19 mouse cellular contexts compared by ENCODE assay signal in genomic region chr2:154731916-154732315, GRCm38 (mm10). TPM values are rescaled to one million over a fixed set of nuclear protein-coding genes. Genes with fewer than 3 reads are reported as not detected.
"Had no signal": no experiment of that assay in that cellular context is flagged by ENCODE, and none has a peak within 500 bp of the region (broad histone marks: within the 10 kb centered on the region; RNA-seq: fewer than 3 reads in every experiment).

No protein-coding gene starts in this region.

- H3K4me3 ChIP-seq: intestine, embryonic 15.5 days; layer of hippocampus, adult 2 months; limb, embryonic 15.5 days; liver, embryonic 12.5 days; midbrain, embryonic 13.5 days; neural tube, embryonic 13.5 days had no signal

- DNase-seq: kidney, adult 8-10 months; kidney, postnatal 10 days; kidney, postnatal 4 days; lung, postnatal 36 days; right cerebral cortex, adult 18-20 months; right cerebral cortex, postnatal 25 days; thymus, postnatal 4 days had no signal

- H3K27ac ChIP-seq: hindbrain, postnatal 0 days; intestine, embryonic 15.5 days; layer of hippocampus, adult 2 months; limb, embryonic 15.5 days; liver, embryonic 12.5 days; midbrain, embryonic 13.5 days; neural tube, embryonic 13.5 days; stomach, postnatal 0 days had no signal

- H3K36me3 ChIP-seq: intestine, embryonic 15.5 days; limb, embryonic 15.5 days; liver, embryonic 12.5 days; midbrain, embryonic 13.5 days; neural tube, embryonic 13.5 days had no signal

- H3K4me1 ChIP-seq: liver, embryonic 12.5 days had no signal

- H3K4me2 ChIP-seq: intestine, embryonic 15.5 days; limb, embryonic 15.5 days; liver, embryonic 12.5 days; midbrain, embryonic 13.5 days; neural tube, embryonic 13.5 days had no signal

- H3K27me3 ChIP-seq: intestine, embryonic 15.5 days; limb, embryonic 15.5 days; midbrain, embryonic 13.5 days; neural tube, embryonic 13.5 days had no signal

- ATAC-seq: hindbrain, postnatal 0 days; intestine, embryonic 15.5 days; liver, embryonic 12.5 days; midbrain, embryonic 13.5 days had no signal

- H3K9ac ChIP-seq: intestine, embryonic 15.5 days; limb, embryonic 15.5 days; liver, embryonic 12.5 days; midbrain, embryonic 13.5 days; neural tube, embryonic 13.5 days had no signal

- H3K9me3 ChIP-seq: intestine, embryonic 15.5 days; limb, embryonic 15.5 days; liver, embryonic 12.5 days; megakaryocyte, embryonic 14.5 days; midbrain, embryonic 13.5 days; neural tube, embryonic 13.5 days had no signal

RNA-seq across cellular contexts. Expression of gene Gm14214, which starts 37.9 kb away (rescaled TPM):
- polyA plus RNA-seq: hindbrain, postnatal 0 days; intestine, embryonic 15.5 days; limb, embryonic 15.5 days; liver, embryonic 12.5 days; liver, embryonic 16.5 days; lung, embryonic 16.5 days; midbrain, embryonic 13.5 days; neural tube, embryonic 13.5 days; small intestine, adult 2 months; stomach, postnatal 0 days had no signal

RNA-seq across cellular contexts. Expression of gene a, which starts 59.3 kb away (rescaled TPM):
- polyA plus RNA-seq: liver, embryonic 16.5 days; lung, embryonic 16.5 days; neural tube, embryonic 13.5 days had no signal
